Mouse (Mus musculus) G1E (cell line): ENCODE results near the gene Il1b.

Experiments
- CTCF ChIP-seq: IDR thresholded peaks from 2 replicates; pipeline ENCODE4 v1.5.1; 2012; ENCODE audit warnings: low read depth, low read length, inconsistent platforms, mixed read lengths
- GATA1 ChIP-seq: IDR thresholded peaks from 2 replicates; pipeline ENCODE4 v1.6.1; 2012; ENCODE audit warnings: borderline replicate concordance, low read length, inconsistent platforms, mixed read lengths
- GATA2 ChIP-seq: IDR thresholded peaks from 2 replicates; pipeline ENCODE4 v1.6.1; 2012; ENCODE audit warnings: low read depth, low read length, inconsistent platforms, borderline replicate concordance
- POLR2AphosphoS5 ChIP-seq: IDR thresholded peaks from 2 replicates; pipeline ENCODE4 v1.6.1; 2012; ENCODE audit warnings: low read depth, low read length, inconsistent platforms; ENCODE audit not compliant: insufficient replicate concordance
- TAL1 ChIP-seq: conservative IDR thresholded peaks from 2 replicates; pipeline ENCODE4 v1.6.1; 2012; ENCODE audit warnings: low read depth, low read length, inconsistent platforms, mixed read lengths

GRCm38 (mm10) chr2:129368795-129369194 is 2.1 kb downstream of the Il1b start:
- TF ChIP-seq CTCF (no peak), GATA2 (no peak), TAL1 (no peak), GATA1 (no peak), POLR2AphosphoS5 (no peak)
